ENCODE assay signal across 15 mouse cellular contexts in the genomic region with DNA sequence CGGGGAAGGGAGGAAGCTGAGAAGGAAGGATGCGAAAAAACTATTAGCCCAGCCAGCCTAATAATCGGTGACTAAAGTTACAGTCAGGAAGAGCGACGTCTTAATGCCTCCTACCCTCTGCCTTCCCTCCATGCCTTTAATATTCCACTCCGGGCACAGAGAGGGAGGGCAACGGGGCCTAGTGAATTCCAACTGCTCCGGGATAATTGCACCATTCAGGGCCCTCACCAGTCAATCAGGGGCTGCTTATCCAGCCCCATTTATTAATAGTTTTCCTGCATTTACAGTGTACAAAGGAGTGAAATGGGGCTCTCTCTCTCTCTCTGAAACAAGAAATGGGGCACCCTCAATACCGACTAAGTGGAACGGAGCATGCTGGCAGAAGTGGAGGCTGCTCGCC. TPM values are rescaled to one million over a fixed set of nuclear protein-coding genes. Genes with fewer than 3 reads are reported as not detected.
DNase-seq lines count a peak whose midpoint lies in the region; ATAC-seq and TF ChIP-seq lines count a peak whose summit lies in the region.
"Had no signal": no experiment of that assay in that cellular context is flagged by ENCODE, and none has a peak within 500 bp of the region (broad histone marks: within the 10 kb centered on the region; RNA-seq: fewer than 3 reads in every experiment).

No protein-coding gene starts in this region.

- TF ChIP-seq CTCF in olfactory bulb, adult 2 months (IDR thresholded peaks at IDR 0.05; ENCODE audit: insufficient read depth, low read depth, low read length) = no peak

- H3K36me3 ChIP-seq in midbrain, embryonic 13.5 days = no peaks in the 10 kb centered on the region; the same call in 1 of the 2 replicates
- H3K36me3 ChIP-seq in midbrain, embryonic 11.5 days (ENCODE audit: control insufficient read depth, insufficient read depth, low read length) = no peaks in the 10 kb centered on the region
- no peaks in the 10 kb centered on the region for H3K36me3 ChIP-seq in hindbrain, embryonic 16.5 days (ENCODE audit: control insufficient read depth, insufficient read depth, low read length)
- H3K36me3 ChIP-seq in intestine, embryonic 16.5 days (ENCODE audit: control insufficient read depth, insufficient read depth, low read length) = no peaks in the 10 kb centered on the region
- H3K36me3 ChIP-seq: kidney, embryonic 15.5 days; midbrain, embryonic 12.5 days had no signal

- no peaks in the 10 kb centered on the region for H3K27me3 ChIP-seq in midbrain, embryonic 13.5 days
- no peaks in the 10 kb centered on the region for H3K27me3 ChIP-seq in midbrain, embryonic 11.5 days (ENCODE audit: control insufficient read depth, insufficient read depth, low read length)
- H3K27me3 ChIP-seq in hindbrain, embryonic 16.5 days (replicated peaks; ENCODE audit: control insufficient read depth, insufficient read depth, low read length) = no peaks in the 10 kb centered on the region
- no peaks in the 10 kb centered on the region for H3K27me3 ChIP-seq in intestine, embryonic 16.5 days (replicated peaks; ENCODE audit: control insufficient read depth, insufficient read depth, low read length)
- H3K27me3 ChIP-seq: kidney, embryonic 15.5 days; midbrain, embryonic 12.5 days had no signal

- WGBS in midbrain, embryonic 13.5 days = 61% methylated on average over 11 of the region's 11 CpGs
- 82% methylated on average over 11 of the region's 11 CpGs for WGBS in midbrain, embryonic 11.5 days
- 41% methylated on average over 11 of the region's 11 CpGs for WGBS in hindbrain, embryonic 16.5 days
- 9% methylated on average over 11 of the region's 11 CpGs for WGBS in olfactory bulb, adult 2 months
- WGBS in intestine, embryonic 16.5 days = 79% methylated on average over 11 of the region's 11 CpGs

- ATAC-seq in midbrain, embryonic 13.5 days = peak; percentile 48; the same call in 1 of the 2 replicates
- ATAC-seq in midbrain, embryonic 11.5 days (ENCODE audit: low FRiP score) = no peak
- 0 out of 2 replicates have a peak, but pooled peaks have one; percentile 5 for ATAC-seq in hindbrain, embryonic 16.5 days
- ATAC-seq in intestine, embryonic 16.5 days = no peak
- no peak for ATAC-seq in megakaryocyte progenitor cell, adult 5-6 weeks (replicated peaks; ENCODE audit: poor library complexity)

- TF ChIP-seq POLR2A in olfactory bulb, adult 2 months (IDR thresholded peaks at IDR 0.05; ENCODE audit: insufficient read depth, low read depth, low read length) = no peak

- DNase-seq in cerebellum, adult 9-10 months = peak; percentile 14
- DNase-seq in cerebellum, postnatal 10 days = no peak
- DNase-seq in midbrain, embryonic 11.5 days (ENCODE audit: low spot score, missing footprints) = no peak
- DNase-seq: cerebellum, adult 11-12 months; embryo, embryonic 11 days; thymus, postnatal 25 days had no signal

- H3K4me2 ChIP-seq in midbrain, embryonic 13.5 days (replicated peaks) = peak overlapping the region; percentile 6; the same call in 1 of the 2 replicates
- H3K4me2 ChIP-seq in midbrain, embryonic 11.5 days = no peak overlapping the region
- H3K4me2 ChIP-seq in hindbrain, embryonic 16.5 days (ENCODE audit: low read length) = peak overlapping the region; percentile 43
- H3K4me2 ChIP-seq in intestine, embryonic 16.5 days (ENCODE audit: low read depth, low read length) = no peak overlapping the region
- H3K4me2 ChIP-seq: kidney, embryonic 15.5 days; midbrain, embryonic 12.5 days had no signal

- peaks cover 24% of the 10 kb centered on the region for H3K4me1 ChIP-seq in midbrain, embryonic 13.5 days (replicated peaks)
- H3K4me1 ChIP-seq in midbrain, embryonic 11.5 days (ENCODE audit: control insufficient read depth, insufficient read depth, low read length) = no peaks in the 10 kb centered on the region
- H3K4me1 ChIP-seq in hindbrain, embryonic 16.5 days (ENCODE audit: control insufficient read depth, insufficient read depth, low read depth, low read length) = peaks cover 32% of the 10 kb centered on the region
- peaks cover 30% of the 10 kb centered on the region for H3K4me1 ChIP-seq in olfactory bulb, adult 2 months (ENCODE audit: control insufficient read depth, insufficient read depth, low read length)
- H3K4me1 ChIP-seq in intestine, embryonic 16.5 days (ENCODE audit: control insufficient read depth, insufficient read depth, low read length) = no peaks in the 10 kb centered on the region
- H3K4me1 ChIP-seq: kidney, embryonic 15.5 days had no signal

- H3K9me3 ChIP-seq in midbrain, embryonic 13.5 days = no peaks in the 10 kb centered on the region
- no peaks in the 10 kb centered on the region for H3K9me3 ChIP-seq in midbrain, embryonic 11.5 days (ENCODE audit: control insufficient read depth, low read length)
- H3K9me3 ChIP-seq in hindbrain, embryonic 16.5 days (ENCODE audit: control insufficient read depth, low read length) = no peaks in the 10 kb centered on the region
- no peaks in the 10 kb centered on the region for H3K9me3 ChIP-seq in intestine, embryonic 16.5 days (ENCODE audit: control insufficient read depth, low read length)
- H3K9me3 ChIP-seq: kidney, embryonic 15.5 days; midbrain, embryonic 12.5 days had no signal

- H3K9ac ChIP-seq in midbrain, embryonic 13.5 days (replicated peaks) = no peak overlapping the region
- H3K9ac ChIP-seq in midbrain, embryonic 11.5 days (ENCODE audit: low read length) = no peak overlapping the region
- H3K9ac ChIP-seq in hindbrain, embryonic 16.5 days (ENCODE audit: low read depth, low read length) = no peak overlapping the region
- no peak overlapping the region for H3K9ac ChIP-seq in intestine, embryonic 16.5 days (ENCODE audit: low read depth, low read length)
- H3K9ac ChIP-seq: kidney, embryonic 15.5 days; midbrain, embryonic 12.5 days had no signal

- H3K4me3 ChIP-seq in midbrain, embryonic 13.5 days (replicated peaks) = no peak overlapping the region
- H3K4me3 ChIP-seq in midbrain, embryonic 11.5 days (ENCODE audit: low read depth, low read length) = no peak overlapping the region
- no peak overlapping the region for H3K4me3 ChIP-seq in hindbrain, embryonic 16.5 days (ENCODE audit: low read length)
- 0 out of 2 replicates have a peak overlapping the region, but pooled peaks have one; percentile 1 for H3K4me3 ChIP-seq in olfactory bulb, adult 2 months (ENCODE audit: insufficient read depth, low read depth, low read length)
- H3K4me3 ChIP-seq in intestine, embryonic 16.5 days (ENCODE audit: low read length) = no peak overlapping the region
- H3K4me3 ChIP-seq: kidney, embryonic 15.5 days; midbrain, embryonic 12.5 days had no signal

- no peak overlapping the region for H3K27ac ChIP-seq in midbrain, embryonic 13.5 days
- H3K27ac ChIP-seq in midbrain, embryonic 11.5 days (ENCODE audit: low read depth, low read length) = no peak overlapping the region
- no peak overlapping the region for H3K27ac ChIP-seq in hindbrain, embryonic 16.5 days (ENCODE audit: low read depth, low read length)
- H3K27ac ChIP-seq in olfactory bulb, adult 2 months (ENCODE audit: insufficient read depth, low read depth, low read length) = peak overlapping the region; percentile 61
- no peak overlapping the region for H3K27ac ChIP-seq in intestine, embryonic 16.5 days (ENCODE audit: low read length)
- H3K27ac ChIP-seq: kidney, embryonic 15.5 days; midbrain, embryonic 12.5 days; stomach, postnatal 0 days had no signal

RNA-seq across cellular contexts. Expression of a gene that starts 11.2 kb away (rescaled TPM):
- 40.1 and 43.2 TPM in 2 replicates for polyA plus RNA-seq in midbrain, embryonic 13.5 days (2015; fragmentation: Nextera tagmentation; extraction: Ambion mirVana)
- polyA plus RNA-seq in midbrain, embryonic 11.5 days (2014; fragmentation: Nextera tagmentation; extraction: Ambion mirVana) = 1.2 and 1.8 TPM in 2 replicates
- polyA plus RNA-seq in hindbrain, embryonic 16.5 days (2015; fragmentation: Nextera tagmentation; extraction: Ambion mirVana) = 56.1 and 62.5 TPM in 2 replicates
- 76.8 and 120 TPM in 2 replicates for polyA plus RNA-seq in olfactory bulb, adult 2 months (2012; ENCODE audit: insufficient read depth, insufficient read length, low replicate concordance, missing spikeins)
- polyA plus RNA-seq in intestine, embryonic 16.5 days (2015; fragmentation: Nextera tagmentation; extraction: Ambion mirVana) = 0.05 TPM in 1 of 2 replicates, not detected in the other
- not detected in 2 replicates for total RNA-seq in megakaryocyte progenitor cell, adult 5-6 weeks (2015)
- not detected in 2 replicates for total RNA-seq in megakaryocyte progenitor cell, adult 5-6 weeks (2017)
- polyA plus RNA-seq: liver, embryonic 16.5 days; stomach, postnatal 0 days had no signal

Comparison
In these comparisons a context has a peak if more than half of its experiments do, and no peak if none do; other contexts are left out.
1. ATAC-seq: peak in midbrain, embryonic 13.5 days (single experiment) and hindbrain, embryonic 16.5 days (single experiment); none in midbrain, embryonic 11.5 days (single experiment), intestine, embryonic 16.5 days (single experiment) and megakaryocyte progenitor cell, adult 5-6 weeks (single experiment).
2. H3K4me2 ChIP-seq: peak in midbrain, embryonic 13.5 days (single experiment) and hindbrain, embryonic 16.5 days (single experiment); none in midbrain, embryonic 11.5 days (single experiment) and intestine, embryonic 16.5 days (single experiment).
3. RNA of a gene that starts 11.2 kb away (polyA plus RNA-seq): 76.8 to 120 TPM in olfactory bulb, adult 2 months, 56.1 to 62.5 TPM in hindbrain, embryonic 16.5 days and 40.1 to 43.2 TPM in midbrain, embryonic 13.5 days; 1.2 to 1.8 TPM in midbrain, embryonic 11.5 days and 0.05 TPM in intestine, embryonic 16.5 days; every median in the first group is over 10 times any median in the second.